In the genomic region with DNA sequence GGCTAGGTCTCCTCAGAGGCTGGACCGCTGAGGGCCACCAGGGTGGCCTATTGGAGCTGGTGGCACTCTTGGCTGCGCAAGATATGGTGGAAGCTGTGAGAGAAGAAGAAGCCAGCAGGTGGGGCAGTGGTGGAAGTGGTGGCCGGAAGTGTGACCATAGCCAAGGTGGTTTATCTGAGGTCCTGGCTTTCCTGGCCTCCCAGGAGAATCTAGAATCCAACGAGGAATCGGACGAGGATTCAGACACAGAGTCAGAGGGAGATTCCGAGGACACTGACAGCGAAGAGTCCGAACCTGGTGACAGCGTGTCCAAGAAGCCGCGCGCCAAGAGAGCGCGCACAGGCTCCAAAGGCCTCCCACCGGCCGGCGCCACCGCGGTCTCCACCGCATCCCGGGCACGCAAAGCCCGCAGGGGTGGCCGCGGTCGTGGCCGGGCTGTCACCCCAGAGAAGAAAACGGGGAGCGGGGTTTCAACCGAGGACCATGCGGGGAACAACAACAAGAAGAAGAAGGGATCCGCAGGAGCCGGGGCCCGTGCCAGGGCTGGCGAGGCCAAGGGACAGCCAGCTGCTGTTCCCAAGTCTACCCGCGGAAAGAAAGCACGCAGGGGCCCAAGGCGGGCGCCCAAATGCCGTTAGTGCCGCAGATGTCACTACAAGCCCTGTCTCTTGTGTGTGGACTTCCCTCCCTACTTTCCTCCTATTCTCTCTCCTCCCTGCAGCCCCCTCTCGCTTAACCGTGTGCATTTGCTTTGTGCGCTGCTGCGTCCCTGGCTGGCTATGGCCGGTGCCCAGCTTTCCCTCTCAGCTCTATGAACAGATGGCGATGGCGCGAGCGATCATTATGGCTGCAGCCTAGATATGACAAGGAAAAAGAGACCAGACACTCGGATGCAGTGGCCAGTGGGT, we compare ENCODE assay signal across 9 mouse cellular contexts. TPM values are rescaled to one million over a fixed set of nuclear protein-coding genes. Genes with fewer than 3 reads are reported as not detected.
DNase-seq lines count a peak whose midpoint lies in the region; ATAC-seq and TF ChIP-seq lines count a peak whose summit lies in the region.
"Had no signal": no experiment of that assay in that cellular context is flagged by ENCODE, and none has a peak within 500 bp of the region (broad histone marks: within the 10 kb centered on the region; RNA-seq: fewer than 3 reads in every experiment).

No protein-coding gene starts in this region.

- ATAC-seq in megakaryocyte, adult 5-6 weeks (ENCODE audit: poor library complexity, severe bottlenecking), result no peak
- ATAC-seq in heart, postnatal 0 days (ENCODE audit: insufficient read depth, low read depth), result no peak
- no peak for ATAC-seq in liver, embryonic 14.5 days (ENCODE audit: insufficient read depth)
- ATAC-seq in stomach, embryonic 16.5 days (ENCODE audit: insufficient read depth, low FRiP score), result no peak

- no peaks in the 10 kb centered on the region for H3K36me3 ChIP-seq in megakaryocyte, embryonic 14.5 days (replicated peaks; ENCODE audit: low read length)
- H3K36me3 ChIP-seq in heart, postnatal 0 days (replicated peaks; ENCODE audit: control insufficient read depth, insufficient read depth, low read length), result no peaks in the 10 kb centered on the region
- H3K36me3 ChIP-seq in liver, embryonic 14.5 days (replicated peaks; ENCODE audit: control insufficient read depth, insufficient read depth, low read depth), result no peaks in the 10 kb centered on the region
- no peaks in the 10 kb centered on the region for H3K36me3 ChIP-seq in stomach, embryonic 16.5 days (ENCODE audit: control insufficient read depth, insufficient read depth, low read length)

- peak; percentile 34 for DNase-seq in heart, postnatal 0 days (ENCODE audit: low spot score)
- DNase-seq in liver, embryonic 14.5 days (ENCODE audit: low read depth in 3 of 3, low spot score in 3 of 3), result no peak
- no peak for DNase-seq in layer of hippocampus, adult 9-11 months
- no peak for DNase-seq in spleen, postnatal 4 days (ENCODE audit: low spot score in 2 of 2)

- H3K9me3 ChIP-seq in megakaryocyte, embryonic 14.5 days, result 0 out of 2 replicates have a peak, but pooled peaks cover 4% of the 10 kb centered on the region
- H3K9me3 ChIP-seq in heart, postnatal 0 days (replicated peaks; ENCODE audit: control insufficient read depth, low read length), result no peaks in the 10 kb centered on the region
- H3K9me3 ChIP-seq in liver, embryonic 14.5 days (ENCODE audit: control insufficient read depth, low read length), result no peaks in the 10 kb centered on the region
- H3K9me3 ChIP-seq in stomach, embryonic 16.5 days (replicated peaks; ENCODE audit: control insufficient read depth, low read length), result no peaks in the 10 kb centered on the region

- H3K4me2 ChIP-seq in heart, postnatal 0 days (ENCODE audit: low read depth, low read length), result peak overlapping the region; percentile 77
- peak overlapping the region; percentile 13; the same call in 1 of the 2 replicates for H3K4me2 ChIP-seq in liver, embryonic 14.5 days (ENCODE audit: low read depth)
- H3K4me2 ChIP-seq in stomach, embryonic 16.5 days (ENCODE audit: low read depth, low read length), result peak overlapping the region; percentile 87

- TF ChIP-seq EP300 in heart, postnatal 0 days (IDR thresholded peaks at IDR 0.05; ENCODE audit: low read depth), result no peak
- no peak for TF ChIP-seq EP300 in liver, embryonic 14.5 days (IDR thresholded peaks at IDR 0.05; ENCODE audit: low read depth)

- peaks cover 61% of the 10 kb centered on the region for H3K4me1 ChIP-seq in megakaryocyte, embryonic 14.5 days
- H3K4me1 ChIP-seq in cortical plate, adult 2 months (ENCODE audit: control insufficient read depth, insufficient read depth, low read length), result peaks cover 2% of the 10 kb centered on the region; the same call in 1 of the 2 replicates
- H3K4me1 ChIP-seq in heart, postnatal 0 days (ENCODE audit: control insufficient read depth, insufficient read depth), result peaks cover 22% of the 10 kb centered on the region
- H3K4me1 ChIP-seq in liver, embryonic 14.5 days (replicated peaks; ENCODE audit: control insufficient read depth in 2 of 2, insufficient read depth in 2 of 2, low read length in 1 of 2), result 0 out of 4 replicates have a peak, but pooled peaks cover 0 to 2% of the 10 kb centered on the region in 2 experiments
- peaks cover 51% of the 10 kb centered on the region for H3K4me1 ChIP-seq in stomach, embryonic 16.5 days (ENCODE audit: control insufficient read depth, insufficient read depth, low read length)

- TF ChIP-seq CTCF in cortical plate, adult 2 months (IDR thresholded peaks at IDR 0.05; ENCODE audit: extremely low read depth, insufficient read depth, low read length), result no peak
- peak; percentile 24; the same call in 1 of the 2 replicates for TF ChIP-seq CTCF in heart, postnatal 0 days (IDR thresholded peaks at IDR 0.05; ENCODE audit: low read depth)
- TF ChIP-seq CTCF in liver, embryonic 14.5 days (IDR thresholded peaks at IDR 0.05; ENCODE audit: low read depth), result peak; percentile 20; the same call in 1 of the 2 replicates

- peaks cover 84% of the 10 kb centered on the region for H3K27me3 ChIP-seq in megakaryocyte, embryonic 14.5 days (replicated peaks)
- H3K27me3 ChIP-seq in heart, postnatal 0 days (ENCODE audit: control insufficient read depth, insufficient read depth, low read length), result peaks cover 23% of the 10 kb centered on the region
- H3K27me3 ChIP-seq in liver, embryonic 14.5 days (ENCODE audit: control insufficient read depth, insufficient read depth, low read length), result peaks cover 66% of the 10 kb centered on the region
- H3K27me3 ChIP-seq in stomach, embryonic 16.5 days (ENCODE audit: control insufficient read depth, insufficient read depth, low read length), result peaks cover 27% of the 10 kb centered on the region

- H3K27ac ChIP-seq in cortical plate, adult 2 months (ENCODE audit: insufficient read depth, low read length), result peak overlapping the region; percentile 62
- H3K27ac ChIP-seq in heart, postnatal 0 days (ENCODE audit: low read depth), result no peak overlapping the region
- no peak overlapping the region for H3K27ac ChIP-seq in liver, embryonic 14.5 days
- peak overlapping the region; percentile 38 for H3K27ac ChIP-seq in stomach, embryonic 16.5 days (ENCODE audit: low read length)

- peak overlapping the region; percentile 26 for H3K9ac ChIP-seq in heart, postnatal 0 days (replicated peaks; ENCODE audit: low read depth, low read length)
- H3K9ac ChIP-seq in liver, embryonic 14.5 days (replicated peaks), result no peak overlapping the region
- H3K9ac ChIP-seq in stomach, embryonic 16.5 days (ENCODE audit: low read length), result peak overlapping the region; percentile 70

- WGBS in heart, postnatal 0 days, result 6% methylated on average over 52 of the region's 53 CpGs
- WGBS in liver, embryonic 14.5 days (ENCODE audit: insufficient replicate concordance), result 4% methylated on average over 53 of the region's 53 CpGs
- WGBS in stomach, embryonic 16.5 days, result 14% methylated on average over 53 of the region's 53 CpGs

- peak; percentile 19; the same call in 1 of the 2 replicates for TF ChIP-seq POLR2A in cortical plate, adult 2 months (IDR thresholded peaks at IDR 0.05; ENCODE audit: extremely low read depth, insufficient read depth, low read length)

- peak overlapping the region; percentile 62 for H3K4me3 ChIP-seq in megakaryocyte, embryonic 14.5 days (replicated peaks)
- peak overlapping the region; percentile 77 for H3K4me3 ChIP-seq in cortical plate, adult 2 months (ENCODE audit: insufficient read depth, low read length)
- H3K4me3 ChIP-seq in heart, postnatal 0 days (ENCODE audit: low read depth, low read length), result peak overlapping the region; percentile 44
- H3K4me3 ChIP-seq in liver, embryonic 14.5 days (ENCODE audit: insufficient read depth in 1 of 2, low read depth in 2 of 2, low read length in 2 of 2), result no peak overlapping the region
- peak overlapping the region; percentile 43 for H3K4me3 ChIP-seq in stomach, embryonic 16.5 days (replicated peaks; ENCODE audit: low read length)

RNA-seq across cellular contexts. Expression of gene Pnmal2, which starts 2.2 kb away (rescaled TPM):
- polyA plus RNA-seq in megakaryocyte, embryonic 14.5 days (2012; ENCODE audit: insufficient read depth, low replicate concordance), result not detected in 2 replicates
- total RNA-seq in megakaryocyte, adult 5-6 weeks (2015), result not detected in 2 replicates
- not detected in 2 replicates for total RNA-seq in megakaryocyte, adult 5-6 weeks (2017)
- polyA plus RNA-seq in cortical plate, adult 2 months (2012; rRNA removed), result 89.8 and 103 TPM in 2 replicates
- 2.9 and 4.0 TPM in 2 replicates for total RNA-seq in heart, postnatal 0 days (2014; rRNA removed; ENCODE audit: low replicate concordance)
- 3.0 and 3.4 TPM in 2 replicates for polyA plus RNA-seq in heart, postnatal 0 days (2015; fragmentation: Nextera tagmentation; extraction: Ambion mirVana)
- polyA plus RNA-seq in liver, embryonic 14.5 days (2012; rRNA removed), result 0.04 and 0.08 TPM in 2 replicates
- polyA plus RNA-seq in liver, embryonic 14.5 days (2014; fragmentation: Nextera tagmentation; extraction: Ambion mirVana), result 0.08 and 0.14 TPM in 2 replicates
- 7.8 and 10.2 TPM in 2 replicates for polyA plus RNA-seq in stomach, embryonic 16.5 days (2015; fragmentation: Nextera tagmentation; extraction: Ambion mirVana)

RNA-seq across cellular contexts. Expression of gene Pnmal1, which starts 12.8 kb away (rescaled TPM):
- not detected in 2 replicates for polyA plus RNA-seq in megakaryocyte, embryonic 14.5 days (2012; ENCODE audit: insufficient read depth, low replicate concordance)
- total RNA-seq in megakaryocyte, adult 5-6 weeks (2015), result not detected in 2 replicates
- total RNA-seq in megakaryocyte, adult 5-6 weeks (2017), result not detected in 2 replicates
- 60.2 and 64.8 TPM in 2 replicates for polyA plus RNA-seq in cortical plate, adult 2 months (2012; rRNA removed)
- 0.08 TPM in 1 of 2 replicates, not detected in the other for total RNA-seq in heart, postnatal 0 days (2014; rRNA removed; ENCODE audit: low replicate concordance)
- 0.04 TPM in 2 replicates for polyA plus RNA-seq in heart, postnatal 0 days (2015; fragmentation: Nextera tagmentation; extraction: Ambion mirVana)
- 0.01 and 0.03 TPM in 2 replicates for polyA plus RNA-seq in liver, embryonic 14.5 days (2012; rRNA removed)
- polyA plus RNA-seq in liver, embryonic 14.5 days (2014; fragmentation: Nextera tagmentation; extraction: Ambion mirVana), result 0.03 TPM in 1 of 2 replicates, not detected in the other
- 3.2 and 3.4 TPM in 2 replicates for polyA plus RNA-seq in stomach, embryonic 16.5 days (2015; fragmentation: Nextera tagmentation; extraction: Ambion mirVana)
- total RNA-seq: liver, adult 2 months had no signal
- polyA plus RNA-seq: liver, adult 2 months had no signal

RNA-seq across cellular contexts. Expression of gene Calm3, which starts 22.8 kb away (rescaled TPM):
- polyA plus RNA-seq in megakaryocyte, embryonic 14.5 days (2012; ENCODE audit: insufficient read depth, low replicate concordance), result 823 and 866 TPM in 2 replicates
- total RNA-seq in megakaryocyte, adult 5-6 weeks (2015), result 113 and 140 TPM in 2 replicates
- total RNA-seq in megakaryocyte, adult 5-6 weeks (2017), result 322 and 392 TPM in 2 replicates
- polyA plus RNA-seq in cortical plate, adult 2 months (2012; rRNA removed), result 1,956 and 2,049 TPM in 2 replicates
- 342 and 417 TPM in 2 replicates for total RNA-seq in heart, postnatal 0 days (2014; rRNA removed; ENCODE audit: low replicate concordance)
- 101 and 107 TPM in 2 replicates for polyA plus RNA-seq in heart, postnatal 0 days (2015; fragmentation: Nextera tagmentation; extraction: Ambion mirVana)
- 72.2 and 90.3 TPM in 2 replicates for polyA plus RNA-seq in liver, embryonic 14.5 days (2012; rRNA removed)
- polyA plus RNA-seq in liver, embryonic 14.5 days (2014; fragmentation: Nextera tagmentation; extraction: Ambion mirVana), result 115 and 122 TPM in 2 replicates
- 120 and 126 TPM in 2 replicates for polyA plus RNA-seq in stomach, embryonic 16.5 days (2015; fragmentation: Nextera tagmentation; extraction: Ambion mirVana)

RNA-seq across cellular contexts. Expression of gene Gm42372, which starts 36.2 kb away (rescaled TPM):
- polyA plus RNA-seq in megakaryocyte, embryonic 14.5 days (2012; ENCODE audit: insufficient read depth, low replicate concordance), result 0.06 and 1.4 TPM in 2 replicates
- 0.18 TPM in 1 of 2 replicates, not detected in the other for total RNA-seq in megakaryocyte, adult 5-6 weeks (2015)
- total RNA-seq in megakaryocyte, adult 5-6 weeks (2017), result 0.04 and 0.11 TPM in 2 replicates
- polyA plus RNA-seq in cortical plate, adult 2 months (2012; rRNA removed), result 38.9 and 42.5 TPM in 2 replicates
- total RNA-seq in heart, postnatal 0 days (2014; rRNA removed; ENCODE audit: low replicate concordance), result not detected in 2 replicates
- polyA plus RNA-seq in heart, postnatal 0 days (2015; fragmentation: Nextera tagmentation; extraction: Ambion mirVana), result not detected in 2 replicates
- 0.01 and 0.02 TPM in 2 replicates for polyA plus RNA-seq in liver, embryonic 14.5 days (2012; rRNA removed)
- polyA plus RNA-seq in liver, embryonic 14.5 days (2014; fragmentation: Nextera tagmentation; extraction: Ambion mirVana), result 0.03 and 0.04 TPM in 2 replicates
- polyA plus RNA-seq in stomach, embryonic 16.5 days (2015; fragmentation: Nextera tagmentation; extraction: Ambion mirVana), result 0.25 and 0.35 TPM in 2 replicates
- total RNA-seq: liver, adult 2 months had no signal
- polyA plus RNA-seq: liver, adult 2 months had no signal

RNA-seq across cellular contexts. Expression of gene Ptgir, which starts 40.4 kb away (rescaled TPM):
- 56.9 and 66.7 TPM in 2 replicates for polyA plus RNA-seq in megakaryocyte, embryonic 14.5 days (2012; ENCODE audit: insufficient read depth, low replicate concordance)
- 16.0 and 18.1 TPM in 2 replicates for total RNA-seq in megakaryocyte, adult 5-6 weeks (2015)
- 14.5 and 16.6 TPM in 2 replicates for total RNA-seq in megakaryocyte, adult 5-6 weeks (2017)
- polyA plus RNA-seq in cortical plate, adult 2 months (2012; rRNA removed), result 0.08 and 0.17 TPM in 2 replicates
- 0.58 and 2.3 TPM in 2 replicates for total RNA-seq in heart, postnatal 0 days (2014; rRNA removed; ENCODE audit: low replicate concordance)
- polyA plus RNA-seq in heart, postnatal 0 days (2015; fragmentation: Nextera tagmentation; extraction: Ambion mirVana), result 1.1 and 1.2 TPM in 2 replicates
- 0.84 and 0.87 TPM in 2 replicates for polyA plus RNA-seq in liver, embryonic 14.5 days (2012; rRNA removed)
- 0.88 and 1.2 TPM in 2 replicates for polyA plus RNA-seq in liver, embryonic 14.5 days (2014; fragmentation: Nextera tagmentation; extraction: Ambion mirVana)
- 3.0 and 3.2 TPM in 2 replicates for polyA plus RNA-seq in stomach, embryonic 16.5 days (2015; fragmentation: Nextera tagmentation; extraction: Ambion mirVana)

Comparison
In these comparisons a context has a peak if more than half of its experiments do, and no peak if none do; other contexts are left out.
1. H3K4me3 ChIP-seq: peak in megakaryocyte, embryonic 14.5 days (single experiment), cortical plate, adult 2 months (single experiment), heart, postnatal 0 days (single experiment) and stomach, embryonic 16.5 days (single experiment); none in liver, embryonic 14.5 days (0 of 2).
2. H3K27ac ChIP-seq: peak in cortical plate, adult 2 months (single experiment) and stomach, embryonic 16.5 days (single experiment); none in heart, postnatal 0 days (single experiment) and liver, embryonic 14.5 days (single experiment).
3. H3K4me2 ChIP-seq: peak in every context shown above with its lines; median percentile 87 in stomach, embryonic 16.5 days; 77 in heart, postnatal 0 days; 13 in liver, embryonic 14.5 days.
4. RNA of gene Pnmal1, which starts 12.8 kb away (polyA plus RNA-seq): 60.2 to 64.8 TPM in cortical plate, adult 2 months; 3.2 to 3.4 TPM in stomach, embryonic 16.5 days, 0.04 TPM in heart, postnatal 0 days, 0.01 to 0.03 TPM in liver, embryonic 14.5 days and not detected in megakaryocyte, embryonic 14.5 days; every median in the first group is over 10 times any median in the second.